Mouse (Mus musculus): Measurements from ENCODE around the gene Ice1.

GRCm38 (mm10) chr13:70581509-70581908 is 55.9 kb downstream of the Ice1 start:
- TF ChIP-seq CHD2 (IDR thresholded peaks at IDR 0.05; ENCODE audit: low read depth, low read length): no peak
- TF ChIP-seq HCFC1 (IDR thresholded peaks at IDR 0.05; ENCODE audit: borderline replicate concordance, insufficient read depth, low read length): no peak
- no peak for TF ChIP-seq ZNF384 (IDR thresholded peaks at IDR 0.05; ENCODE audit: low read depth, low read length)
- TF ChIP-seq MAFK (IDR thresholded peaks at IDR 0.05; ENCODE audit: insufficient read depth, low read depth, low read length): no peak
- no peak for TF ChIP-seq ZC3H11A (IDR thresholded peaks at IDR 0.05; ENCODE audit: borderline replicate concordance, low read depth, low read length)
